Mouse (Mus musculus) hindbrain, embryonic 12.5 days (tissue): ENCODE measurements around the gene Ankrd55. TPM values are rescaled to one million over a fixed set of nuclear protein-coding genes. Genes with fewer than 3 reads are reported as not detected.

ENCODE experiments used
- ATAC-seq: fragments of 200-750 bp; cut with Nextera tagmentation; 2 replicates; pipeline ENCODE4 v1.8.0; 2017; ENCODE audit warnings: moderate TSS enrichment; ENCODE audit not compliant: low FRiP score
- H3K27ac ChIP-seq: fragments of 300-500 bp; sonication (generic); 2 replicates; pipeline ENCODE4 v1.5.1; 2016; ENCODE audit warnings: mild to moderate bottlenecking
- H3K27me3 ChIP-seq: fragments of 300-500 bp; sonication (generic); 2 replicates; pipeline ENCODE4 v1.6.1; 2016; ENCODE audit warnings: mild to moderate bottlenecking
- H3K36me3 ChIP-seq: fragments of 300-500 bp; sonication (generic); 2 replicates; pipeline ENCODE4 v1.6.1; 2016; ENCODE audit warnings: mild to moderate bottlenecking
- H3K4me1 ChIP-seq: fragments of 300-500 bp; sonication (generic); 2 replicates; pipeline ENCODE4 v1.6.1; 2016
- H3K4me2 ChIP-seq: fragments of 300-500 bp; sonication (generic); replicated peaks from 2 replicates; pipeline ENCODE4 v1.6.1; 2016; ENCODE audit warnings: mild to moderate bottlenecking
- H3K4me3 ChIP-seq: fragments of 300-500 bp; sonication (generic); 2 replicates; pipeline ENCODE4 v1.5.1; 2016; ENCODE audit warnings: mild to moderate bottlenecking
- H3K9ac ChIP-seq: fragments of 300-500 bp; sonication (generic); 2 replicates; pipeline ENCODE4 v1.6.1; 2016; ENCODE audit warnings: mild to moderate bottlenecking, moderate library complexity
- H3K9me3 ChIP-seq: fragments of 300-500 bp; sonication (generic); replicated peaks from 2 replicates; pipeline ENCODE4 v1.6.1; 2016; ENCODE audit warnings: mild to moderate bottlenecking
- WGBS: fragments of 180-500 bp; shearing (Covaris S2); methylation state at CpG from one replicate; pipeline ENCODE4 v1.1.7; 2016; 5-methylcytosine and 5-hydroxymethylcytosine counted together
- polyA plus RNA-seq: library from polyadenylated mRNA; unstranded; fragments of >200 nt; fragmentation: Nextera tagmentation; extraction: Ambion mirVana; gene quantifications from 2 replicates; pipeline ENCODE4 v1.2.1, GENCODE M21; 2016

The Ankrd55 gene
- polyA plus RNA-seq, 1 experiment from 2014 or later: 2.5 TPM

DNA sequence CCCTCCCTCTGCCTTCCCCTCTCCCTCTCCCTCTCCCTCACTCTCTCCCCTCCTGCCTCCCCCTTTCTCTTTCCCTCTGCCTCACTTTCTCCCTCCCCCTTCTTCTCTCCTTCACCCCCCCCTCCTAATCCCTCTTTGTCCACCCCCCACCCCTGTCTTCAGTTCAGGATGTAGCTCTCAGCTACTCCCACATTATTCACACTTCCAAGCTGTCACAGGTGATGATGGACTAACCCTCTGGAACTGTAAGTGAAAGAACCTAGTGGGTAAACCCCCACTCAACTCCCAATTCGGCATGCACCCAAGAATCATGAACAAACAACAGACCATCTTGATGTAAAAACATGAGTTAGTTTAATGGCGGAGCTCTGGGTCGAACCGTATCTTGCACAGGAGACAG lies 122.2 kb downstream of the Ankrd55 start:
- Histone ChIP-seq H3K4me2 (no peak overlapping the region), H3K27ac (no peak overlapping the region), H3K4me3 (no peak overlapping the region), H3K9me3 (no peaks in the 10 kb centered on the region), H3K27me3 (no peaks in the 10 kb centered on the region), H3K4me1 (no peaks in the 10 kb centered on the region), H3K36me3 (no peaks in the 10 kb centered on the region), H3K9ac (no peak overlapping the region)
- ATAC-seq: no peak
- 93% methylated on average over 4 of the region's 4 CpGs for WGBS

DNA sequence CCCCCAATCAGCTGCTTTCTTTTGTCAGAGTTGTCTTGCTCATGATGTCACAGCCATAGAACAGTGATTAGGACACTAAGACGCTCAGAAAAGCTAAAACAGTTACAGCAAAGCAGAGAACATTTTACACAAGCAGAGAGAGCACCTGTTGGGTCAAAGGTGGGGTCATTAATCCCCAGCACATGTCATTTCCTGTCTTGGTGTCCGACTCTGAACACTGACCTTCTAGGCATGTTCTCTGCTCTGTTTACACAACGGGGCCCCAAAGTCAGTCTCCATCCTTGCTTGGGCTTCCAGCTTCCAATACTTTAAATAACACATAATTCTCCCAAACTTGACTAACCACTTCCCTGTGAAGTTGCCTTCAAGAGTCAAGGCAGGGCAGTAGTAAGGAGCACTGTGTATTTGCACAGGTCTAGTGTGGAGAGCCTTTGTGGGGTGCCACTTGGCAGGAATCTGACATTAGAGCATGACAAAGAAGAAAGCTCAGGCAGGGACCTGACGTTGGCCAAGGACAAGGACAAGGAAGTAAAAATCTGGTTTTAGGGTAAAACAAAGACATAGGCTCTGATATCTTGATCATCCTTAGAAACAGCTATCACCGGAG lies 123.1 kb downstream of the Ankrd55 start:
- Histone ChIP-seq H3K9ac (no peak overlapping the region), H3K4me3 (no peak overlapping the region), H3K4me2 (no peak overlapping the region), H3K36me3 (no peaks in the 10 kb centered on the region), H3K4me1 (no peaks in the 10 kb centered on the region), H3K27me3 (no peaks in the 10 kb centered on the region), H3K9me3 (no peaks in the 10 kb centered on the region), H3K27ac (no peak overlapping the region)
- ATAC-seq: no peak
- 74% methylated on average over 5 of the region's 5 CpGs for WGBS

DNA sequence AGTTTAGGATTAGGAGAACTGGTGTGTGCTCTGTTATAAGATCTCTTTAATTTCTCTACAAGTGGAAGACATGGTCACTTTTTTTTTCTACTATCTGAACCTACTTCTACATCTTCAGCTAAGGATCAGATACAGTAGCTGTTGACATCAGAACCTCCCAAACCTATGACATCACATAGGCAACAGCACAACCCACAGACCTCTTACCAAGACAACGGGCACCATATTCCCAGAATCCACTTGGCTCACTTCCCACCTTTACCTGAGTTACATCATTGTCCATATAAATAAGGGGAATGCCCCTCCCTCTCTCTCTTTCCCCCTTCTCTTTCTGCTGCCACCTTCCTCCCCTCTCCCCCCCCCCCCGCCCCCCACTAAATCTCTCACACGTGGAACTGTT lies 124.0 kb downstream of the Ankrd55 start:
- 66% methylated on average over 2 of the region's 3 CpGs for WGBS
- no peak for ATAC-seq

DNA sequence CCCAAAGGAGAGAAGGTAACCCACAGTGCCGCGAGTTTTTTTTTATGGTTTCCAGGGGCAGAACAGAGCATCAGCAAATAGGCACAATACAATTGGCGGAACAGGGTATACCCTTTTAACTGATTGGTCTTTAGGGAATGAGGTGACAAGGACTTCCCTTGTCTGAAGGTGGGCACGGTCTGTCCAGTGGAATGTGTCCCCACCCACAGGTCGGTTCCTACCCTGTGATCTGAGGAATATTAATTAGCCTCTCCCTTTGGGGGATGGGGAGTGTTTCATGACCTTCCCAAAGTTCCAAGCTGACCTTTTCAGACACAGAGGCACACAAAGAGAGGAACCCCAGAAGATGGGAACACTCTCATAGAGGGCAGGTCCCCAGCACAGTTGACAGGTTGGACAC lies 124.6 kb downstream of the Ankrd55 start:
- Histone ChIP-seq H3K9ac (no peak overlapping the region), H3K4me2 (no peak overlapping the region), H3K4me1 (no peaks in the 10 kb centered on the region), H3K4me3 (no peak overlapping the region), H3K27ac (no peak overlapping the region), H3K36me3 (no peaks in the 10 kb centered on the region), H3K27me3 (no peaks in the 10 kb centered on the region), H3K9me3 (no peaks in the 10 kb centered on the region)
- ATAC-seq: no peak
- 78% methylated on average over 5 of the region's 5 CpGs for WGBS

More for the DNA sequence above, 124.0 kb downstream of the Ankrd55 start:
- H3K27ac ChIP-seq: no peak overlapping the region
- no peaks in the 10 kb centered on the region for H3K36me3 ChIP-seq
- no peaks in the 10 kb centered on the region for H3K9me3 ChIP-seq
- no peak overlapping the region for H3K4me2 ChIP-seq
- H3K9ac ChIP-seq: no peak overlapping the region
- no peaks in the 10 kb centered on the region for H3K27me3 ChIP-seq
- no peak overlapping the region for H3K4me3 ChIP-seq
- H3K4me1 ChIP-seq: no peaks in the 10 kb centered on the region

DNA sequence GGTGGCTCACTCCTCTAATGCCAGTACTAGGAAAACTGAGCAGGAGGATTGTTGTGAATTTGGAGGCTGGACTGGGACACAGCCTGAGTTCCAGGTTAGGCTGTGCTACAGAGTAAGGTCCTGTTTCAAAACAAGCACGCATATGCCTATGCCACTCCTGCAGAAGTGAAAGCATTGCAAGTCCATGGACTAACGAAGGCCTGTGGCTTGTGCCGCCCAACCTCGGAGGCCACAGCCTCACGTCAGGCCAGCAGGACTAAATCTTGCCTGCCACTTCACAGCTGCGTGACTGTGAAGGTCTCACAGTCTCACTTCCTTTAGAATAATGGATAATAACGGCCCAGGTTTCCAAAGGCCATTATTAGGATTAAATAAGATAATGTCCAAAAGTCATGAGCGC lies 125.4 kb downstream of the Ankrd55 start:
- Histone ChIP-seq H3K9me3 (no peaks in the 10 kb centered on the region), H3K27ac (no peak overlapping the region), H3K4me1 (no peaks in the 10 kb centered on the region), H3K4me3 (no peak overlapping the region), H3K9ac (no peak overlapping the region), H3K27me3 (no peaks in the 10 kb centered on the region), H3K4me2 (no peak overlapping the region), H3K36me3 (no peaks in the 10 kb centered on the region)
- ATAC-seq: no peak
- WGBS: 87% methylated on average over 8 of the region's 8 CpGs

- H3K4me2 ChIP-seq: no peak overlapping the region
- H3K27ac ChIP-seq: 0 out of 2 replicates have a peak overlapping the region, but pooled peaks have one; percentile 30
- WGBS: 76% methylated on average over 6 of the region's 6 CpGs
- H3K27me3 ChIP-seq: no peaks in the 10 kb centered on the region
- no peak overlapping the region for H3K9ac ChIP-seq
- no peak overlapping the region for H3K4me3 ChIP-seq
- no peaks in the 10 kb centered on the region for H3K4me1 ChIP-seq
- no peaks in the 10 kb centered on the region for H3K9me3 ChIP-seq
- H3K36me3 ChIP-seq: no peaks in the 10 kb centered on the region
- ATAC-seq: no peak
Observed at GRCm38 (mm10) chr13:112415896-112416295, 127.6 kb downstream of the Ankrd55 start.

- Histone ChIP-seq H3K4me2 (no peak overlapping the region), H3K27ac (no peak overlapping the region), H3K27me3 (no peaks in the 10 kb centered on the region), H3K4me1 (no peaks in the 10 kb centered on the region), H3K9ac (no peak overlapping the region), H3K9me3 (no peaks in the 10 kb centered on the region), H3K36me3 (no peaks in the 10 kb centered on the region), H3K4me3 (no peak overlapping the region)
- no peak for ATAC-seq
- WGBS: 17% methylated on average over 8 of the region's 8 CpGs
Observed at GRCm38 (mm10) chr13:112416410-112417162, 128.3 kb downstream of the Ankrd55 start.

- H3K4me2 ChIP-seq: no peak overlapping the region
- H3K9ac ChIP-seq: no peak overlapping the region
- no peaks in the 10 kb centered on the region for H3K36me3 ChIP-seq
- H3K4me3 ChIP-seq: no peak overlapping the region
- H3K9me3 ChIP-seq: no peaks in the 10 kb centered on the region
- WGBS: 26% methylated on average over 4 of the region's 4 CpGs
- no peak overlapping the region for H3K27ac ChIP-seq
- no peaks in the 10 kb centered on the region for H3K27me3 ChIP-seq
- ATAC-seq: no peak
- 0 out of 2 replicates have a peak, but pooled peaks cover 2% of the 10 kb centered on the region for H3K4me1 ChIP-seq
Observed at GRCm38 (mm10) chr13:112417163-112417523, 128.9 kb downstream of the Ankrd55 start.

- no peak for ATAC-seq
- Histone ChIP-seq H3K4me1 (0 out of 2 replicates have a peak, but pooled peaks cover 2% of the 10 kb centered on the region), H3K4me2 (no peak overlapping the region), H3K9me3 (no peaks in the 10 kb centered on the region), H3K27me3 (no peaks in the 10 kb centered on the region), H3K27ac (no peak overlapping the region), H3K4me3 (no peak overlapping the region), H3K9ac (no peak overlapping the region), H3K36me3 (no peaks in the 10 kb centered on the region)
- 56% methylated on average over 2 of the region's 2 CpGs for WGBS
Observed at GRCm38 (mm10) chr13:112417861-112418423, 129.7 kb downstream of the Ankrd55 start.

- H3K4me1 ChIP-seq: 0 out of 2 replicates have a peak, but pooled peaks cover 2% of the 10 kb centered on the region
- H3K36me3 ChIP-seq: no peaks in the 10 kb centered on the region
- H3K4me3 ChIP-seq: no peak overlapping the region
- H3K27me3 ChIP-seq: no peaks in the 10 kb centered on the region
- no peaks in the 10 kb centered on the region for H3K9me3 ChIP-seq
- ATAC-seq: no peak
- WGBS: 91% methylated on average over 4 of the region's 4 CpGs
- no peak overlapping the region for H3K9ac ChIP-seq
- H3K4me2 ChIP-seq: no peak overlapping the region
- no peak overlapping the region for H3K27ac ChIP-seq
Observed at GRCm38 (mm10) chr13:112418595-112418994, 130.3 kb downstream of the Ankrd55 start.

- no peak overlapping the region for H3K9ac ChIP-seq
- no peak for ATAC-seq
- H3K9me3 ChIP-seq: no peaks in the 10 kb centered on the region; the same call in 1 of the 2 replicates
- H3K36me3 ChIP-seq: no peaks in the 10 kb centered on the region
- 81% methylated on average over 2 of the region's 2 CpGs for WGBS
- H3K27me3 ChIP-seq: no peaks in the 10 kb centered on the region
- H3K4me3 ChIP-seq: no peak overlapping the region
- no peak overlapping the region for H3K4me2 ChIP-seq
- H3K4me1 ChIP-seq: peaks cover 7% of the 10 kb centered on the region; the same call in 1 of the 2 replicates
- no peak overlapping the region for H3K27ac ChIP-seq
Observed at GRCm38 (mm10) chr13:112424212-112424611, 136.0 kb downstream of the Ankrd55 start.

DNA sequence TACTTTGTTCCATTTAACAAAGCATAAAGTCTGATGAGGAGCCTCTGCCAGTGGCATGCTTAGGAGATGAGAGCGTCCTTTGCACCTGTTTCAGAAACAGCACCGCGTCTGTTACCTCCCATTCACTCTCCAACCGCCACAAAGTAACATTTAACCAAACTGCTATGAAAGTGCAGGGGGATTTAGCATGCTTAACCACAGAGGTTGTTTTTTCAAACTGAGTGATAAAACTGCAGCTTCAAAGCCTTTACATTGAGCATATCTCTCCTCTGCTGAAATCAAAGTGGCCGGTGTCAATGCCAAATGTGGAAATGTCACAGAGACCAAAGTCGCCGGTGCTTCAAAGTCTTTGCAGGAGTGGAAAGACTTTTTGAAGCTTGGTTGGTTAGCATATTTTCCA lies 136.4 kb downstream of the Ankrd55 start:
- H3K4me3 ChIP-seq: no peak overlapping the region
- no peak for ATAC-seq
- H3K4me1 ChIP-seq: peaks cover 7% of the 10 kb centered on the region; the same call in 1 of the 2 replicates
- H3K27ac ChIP-seq: no peak overlapping the region
- no peak overlapping the region for H3K9ac ChIP-seq
- WGBS: 86% methylated on average over 7 of the region's 7 CpGs
- H3K27me3 ChIP-seq: no peaks in the 10 kb centered on the region
- no peak overlapping the region for H3K4me2 ChIP-seq
- H3K36me3 ChIP-seq: no peaks in the 10 kb centered on the region
- no peaks in the 10 kb centered on the region; the same call in 1 of the 2 replicates for H3K9me3 ChIP-seq
